Mouse (Mus musculus) B cell, adult 67 days (primary cell): ENCODE data around the gene Igdcc4. TPM values are rescaled to one million over a fixed set of nuclear protein-coding genes. Genes with fewer than 3 reads are reported as not detected.

Experiments
- total RNA-seq, 2 experiments: library from RNA; stranded (reverse); gene quantifications; 4 replicates each; pipeline ENCODE4 v1.2.4; 2023

Igdcc4 gene
- under 1 TPM; 0.12 to 0.15 TPM for total RNA-seq

DNA sequence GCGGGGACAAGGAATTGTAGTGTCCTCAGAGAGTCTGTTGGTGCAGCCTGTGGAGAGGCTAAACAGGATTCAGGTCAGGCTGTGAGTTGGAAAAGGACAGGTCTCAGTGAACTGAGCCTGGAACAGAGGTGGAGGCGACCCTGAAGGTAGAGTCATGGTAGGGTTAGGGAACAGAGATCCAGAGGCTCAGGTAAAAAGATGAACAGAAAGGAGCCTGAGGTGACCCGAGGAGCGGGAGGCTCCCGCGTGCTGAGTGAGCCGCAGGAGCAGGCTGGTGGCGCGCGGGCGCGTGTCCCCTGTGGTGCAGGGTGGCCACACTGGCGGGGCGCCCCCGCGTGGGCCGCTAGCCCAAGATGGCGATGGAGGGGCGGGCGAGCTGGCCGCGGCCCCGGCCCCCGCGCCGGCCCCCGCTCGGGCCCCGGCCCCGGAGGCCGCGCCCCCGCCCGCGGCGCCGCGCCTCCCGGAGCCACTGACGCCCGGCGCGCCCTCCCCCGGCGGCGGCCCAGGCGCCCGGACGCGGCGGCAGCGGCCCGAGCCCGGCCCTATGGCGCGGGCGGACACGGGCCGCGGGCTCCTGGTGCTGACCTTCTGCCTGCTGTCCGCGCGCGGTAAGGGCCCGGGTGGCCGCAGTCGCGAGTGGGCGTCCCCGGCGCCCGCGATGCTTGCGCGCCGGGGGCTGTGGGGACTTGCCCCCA lies at the start of gene Igdcc4:
Gene Igdcc4 (plus strand): TSS at position 496 of the 695 bp plus-strand sequence.

DNA sequence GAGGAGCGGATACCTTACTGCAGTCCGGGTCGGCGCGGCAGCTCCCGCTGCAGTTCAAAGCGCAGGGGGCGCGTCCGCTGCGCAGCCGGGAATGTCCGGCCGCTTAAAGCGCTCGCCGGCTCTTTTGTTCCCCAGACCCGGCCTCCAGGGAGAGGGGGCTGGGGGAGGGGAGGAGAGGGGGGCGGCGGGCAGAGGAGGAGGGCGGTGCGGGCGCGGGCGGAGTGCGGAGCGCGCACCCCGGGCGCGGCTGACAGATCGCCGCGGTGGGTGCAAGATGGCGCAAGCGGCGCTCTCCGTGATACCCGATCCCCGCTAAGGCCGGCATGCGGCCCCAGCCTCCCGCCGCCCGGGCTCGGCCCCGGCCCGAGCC lies 39.6 kb downstream of the Igdcc4 start, which contains the start of gene Igdcc3:
Gene Igdcc3 (plus strand): TSS at position 254 of the 370 bp plus-strand sequence.

Other genes starting within 250 kb of the Igdcc4 start
- gene Slc24a1, start 149.9 kb upstream of the Igdcc4 start, total RNA-seq, result not detected
- gene Ints14, start 140.6 kb upstream of the Igdcc4 start, total RNA-seq, result 10 to 100 TPM; 30.6 to 33.5 TPM
- gene Hacd3, start 79.8 kb upstream of the Igdcc4 start, total RNA-seq, result 10 to 100 TPM; 20.0 to 22.5 TPM
- gene Dpp8, start 69.1 kb upstream of the Igdcc4 start, total RNA-seq, result 100 to 1,000 TPM; 102 to 104 TPM
- not detected for gene Igdcc3, start 39.7 kb downstream of the Igdcc4 start, total RNA-seq
- 1 to 10 TPM; 5.7 to 8.7 TPM for gene Parp16, start 93.9 kb downstream of the Igdcc4 start, total RNA-seq
- gene Cilp, start 163.7 kb downstream of the Igdcc4 start, total RNA-seq, result not detected
- 10 to 100 TPM; 31.6 to 39.2 TPM for gene Clpx, start 192.8 kb downstream of the Igdcc4 start, total RNA-seq
- gene Pdcd7, start 244.6 kb downstream of the Igdcc4 start, total RNA-seq, result 10 to 100 TPM; 19.1 to 22.4 TPM